Mouse (Mus musculus): ENCODE data around the gene Uchl1.

Gene Uchl1

DNA sequence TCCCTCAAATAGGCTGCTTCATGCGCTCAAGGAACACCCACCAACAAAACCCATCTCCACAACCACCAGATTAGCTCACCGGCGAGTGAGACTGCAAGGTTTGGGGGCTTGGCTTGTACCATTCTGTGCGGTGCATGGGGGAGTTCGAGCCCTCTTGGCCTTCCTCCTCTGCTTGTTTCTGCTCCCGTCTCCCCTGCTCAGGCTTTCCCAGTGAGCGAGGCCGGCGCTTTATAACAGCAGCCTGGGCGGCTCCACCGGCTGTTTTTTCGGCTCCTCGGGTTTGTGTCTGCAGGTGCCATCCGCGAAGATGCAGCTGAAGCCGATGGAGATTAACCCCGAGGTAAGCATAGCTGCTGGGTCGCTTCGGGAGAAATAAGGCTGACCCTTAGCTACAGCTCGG is at the start of gene Uchl1:
TSS of gene Uchl1 (plus strand) at position 109 of the 400 bp plus-strand sequence.
- 1% methylated on average over 20 of the region's 20 CpGs for WGBS

DNA sequence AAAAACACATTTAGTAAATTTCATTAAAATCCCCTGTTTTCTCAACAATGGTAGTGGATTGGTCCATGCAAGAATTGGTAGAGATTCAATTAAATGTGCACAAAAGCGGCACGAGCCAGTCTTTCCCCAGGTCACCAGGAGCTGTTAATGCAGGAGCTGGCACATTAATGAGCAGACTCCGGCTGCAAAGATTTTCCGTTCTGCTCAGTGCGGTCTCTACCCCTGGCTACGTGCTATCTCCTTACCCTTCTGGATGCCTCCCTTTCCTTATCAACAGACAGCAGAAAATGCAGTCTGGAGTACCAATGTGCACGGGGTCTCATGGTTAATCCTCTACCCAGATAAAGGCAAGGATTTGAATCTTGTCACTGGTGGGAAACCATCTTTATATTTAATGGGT is 48.1 kb upstream of the Uchl1 start:
- WGBS = 59% methylated on average over 7 of the region's 7 CpGs

DNA sequence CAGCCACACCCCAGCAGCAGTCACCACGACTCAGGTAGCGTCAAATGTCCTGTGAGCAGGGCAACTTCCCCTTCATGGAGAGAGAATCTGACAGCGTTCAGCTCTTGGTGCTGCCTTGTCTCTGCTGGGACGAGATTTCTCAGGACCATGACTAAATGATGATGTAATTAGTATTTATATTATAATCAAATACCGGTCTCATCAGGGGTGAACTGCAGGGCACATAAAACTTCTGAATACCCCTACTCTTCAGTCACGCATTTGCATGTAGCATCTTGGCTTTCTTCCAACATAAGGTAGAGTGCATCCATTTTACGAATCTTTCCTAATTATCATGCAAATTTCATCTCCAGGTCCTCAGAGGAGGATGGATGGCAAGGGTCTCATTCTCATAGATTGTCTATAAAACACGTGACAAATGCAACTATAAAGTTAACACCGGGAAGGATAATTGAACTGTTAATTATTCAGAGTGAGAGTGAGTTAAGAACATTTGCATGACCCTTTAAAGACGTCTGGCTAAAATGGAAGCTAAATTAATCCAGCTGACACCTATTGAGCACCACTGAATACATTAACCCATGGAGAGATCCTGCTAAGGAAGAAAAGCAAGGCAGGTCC is 40.3 kb upstream of the Uchl1 start:
- 57% methylated on average over 10 of the region's 10 CpGs for WGBS

DNA sequence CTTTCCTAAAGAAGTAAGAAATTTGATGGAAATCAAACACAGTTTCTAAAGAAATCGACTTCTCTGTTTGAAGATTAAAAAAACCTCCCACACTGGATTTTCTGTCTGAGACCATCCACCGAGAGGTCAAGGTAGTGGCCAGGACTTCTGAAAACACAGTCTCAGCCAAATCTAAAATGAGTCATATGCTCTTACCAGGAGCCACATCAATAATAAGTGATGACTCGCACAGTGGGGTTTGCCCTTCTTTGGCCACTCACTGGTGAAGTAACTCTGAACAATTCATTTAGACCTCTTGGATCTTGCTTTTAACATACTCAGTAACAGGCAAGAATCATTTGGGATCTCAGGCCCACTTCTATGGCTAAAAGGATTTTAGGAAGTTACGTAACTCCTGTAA is 33.7 kb upstream of the Uchl1 start:
- WGBS = 94% methylated on average over 4 of the region's 4 CpGs

DNA sequence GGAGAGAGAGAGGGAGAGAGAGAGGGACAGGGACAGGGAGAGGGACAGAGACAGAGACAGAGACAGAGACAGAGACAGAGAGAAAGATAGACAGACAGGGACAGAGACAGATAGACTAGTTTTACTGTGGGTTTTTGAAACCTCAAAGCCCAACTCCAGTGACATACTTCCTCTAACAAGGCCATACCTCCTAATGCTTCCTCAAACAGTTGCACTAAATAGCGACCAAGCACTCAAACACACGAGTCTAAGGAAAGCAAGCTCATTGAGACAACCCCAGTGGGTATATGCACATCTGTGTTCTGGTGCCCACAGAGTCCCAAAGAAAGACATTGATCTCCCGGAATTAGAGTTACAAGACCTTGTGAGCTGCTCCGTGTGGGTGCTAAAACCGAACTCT is 32.6 kb upstream of the Uchl1 start:
- 91% methylated on average over 5 of the region's 5 CpGs for WGBS

DNA sequence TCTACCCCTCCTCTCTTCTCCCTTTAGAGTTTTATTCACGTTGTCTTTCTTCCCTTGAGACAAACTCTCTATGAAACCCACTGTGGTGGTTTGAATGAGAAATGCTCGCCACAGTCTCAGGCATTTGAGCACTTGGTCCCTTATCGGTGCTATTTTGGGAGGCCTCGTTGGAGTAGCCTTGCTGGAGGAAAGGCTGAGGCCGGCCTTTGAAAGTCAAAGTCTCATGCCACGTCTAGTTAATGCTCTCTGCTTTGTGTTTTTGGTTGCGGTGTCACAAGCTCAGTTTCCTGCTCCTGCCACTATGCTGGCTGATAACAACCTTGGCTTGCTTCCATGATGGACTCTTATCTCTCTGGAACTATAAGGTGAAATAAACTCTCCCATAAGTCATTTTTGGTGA is 28.4 kb upstream of the Uchl1 start:
- WGBS = 79% methylated on average over 7 of the region's 7 CpGs

DNA sequence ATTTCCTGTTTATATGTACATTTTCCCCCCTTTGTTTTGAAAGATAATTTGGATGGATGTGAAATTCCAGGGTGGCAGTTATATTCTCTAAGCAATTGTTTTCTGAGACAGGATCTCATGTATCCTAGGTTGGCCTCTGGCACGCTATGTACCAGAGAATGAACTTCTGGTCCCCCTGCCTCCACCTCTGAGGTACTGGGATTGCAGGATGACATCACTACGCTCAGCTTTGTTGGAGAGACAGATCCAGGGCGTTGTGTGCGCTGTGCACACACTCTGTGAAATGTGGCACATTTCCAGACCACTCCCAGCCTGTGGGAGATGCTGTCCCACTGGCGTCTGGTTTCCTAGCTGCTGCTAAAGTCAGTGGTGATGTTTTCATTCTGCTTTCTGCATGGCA is 21.7 kb upstream of the Uchl1 start:
- WGBS = 29% methylated on average over 5 of the region's 5 CpGs

DNA sequence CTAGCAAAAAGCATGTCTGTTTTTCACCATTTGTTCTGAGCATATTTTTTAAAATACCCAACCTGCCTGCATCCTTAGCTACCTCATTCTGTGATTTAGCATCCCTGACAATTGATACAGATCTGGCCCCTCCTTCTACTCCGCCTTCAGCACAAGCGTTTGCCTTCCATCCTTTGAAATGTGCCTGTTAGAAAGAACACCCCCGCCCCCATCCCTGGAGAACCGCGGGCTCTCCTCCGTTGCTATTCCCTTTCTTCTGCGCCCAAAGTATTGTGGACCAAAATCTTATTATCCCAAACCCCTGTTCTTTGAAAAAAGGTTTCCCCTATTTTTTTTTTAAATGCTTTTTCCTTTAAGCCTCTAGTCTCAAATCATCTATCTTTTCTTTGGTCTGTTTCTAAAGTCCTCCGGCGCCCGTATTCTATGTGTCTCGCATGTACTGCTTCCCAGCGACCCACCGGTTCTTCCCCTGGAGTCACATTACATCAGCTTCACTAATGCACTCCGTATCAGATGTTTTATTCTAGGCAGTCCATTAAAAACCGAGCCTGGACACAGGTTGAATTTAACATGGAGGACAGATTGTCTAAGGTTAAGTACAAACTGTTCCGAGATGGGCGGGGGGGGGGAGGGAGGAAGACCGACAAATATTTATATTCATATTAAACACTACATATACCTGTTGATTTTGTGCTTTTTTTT is 551 bp upstream of the Uchl1 start:
- 1% methylated on average over 18 of the region's 18 CpGs for WGBS

DNA sequence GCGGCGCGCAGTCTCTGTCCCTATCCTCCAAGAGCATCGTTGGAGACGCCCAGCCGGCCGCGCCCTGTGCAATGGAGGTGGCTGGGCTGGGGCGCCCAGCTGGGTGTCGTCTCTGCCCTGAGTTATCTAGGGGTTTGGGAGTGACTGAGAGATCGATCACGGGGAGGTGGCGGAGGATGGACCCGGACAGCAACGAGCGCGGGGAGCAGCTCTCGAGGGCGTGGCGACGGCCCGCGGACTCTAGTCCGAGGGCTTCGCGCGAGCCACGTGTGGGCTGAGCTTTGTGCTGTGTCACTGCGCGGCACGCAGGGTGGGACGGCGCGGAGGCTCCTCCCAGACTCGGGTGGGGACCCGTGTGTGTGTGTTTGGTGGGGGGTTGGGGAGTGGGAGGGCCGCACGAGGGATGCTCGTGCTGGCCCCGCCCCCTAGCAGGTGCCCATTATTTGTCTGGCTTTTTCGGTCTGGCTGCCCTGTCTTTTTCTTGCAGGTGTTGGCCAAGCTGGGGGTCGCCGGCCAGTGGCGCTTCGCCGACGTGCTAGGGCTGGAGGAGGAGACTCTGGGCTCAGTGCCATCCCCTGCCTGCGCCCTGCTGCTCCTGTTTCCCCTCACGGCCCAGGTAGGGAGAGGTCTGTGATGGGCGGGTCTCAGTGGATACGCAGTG is 696 bp downstream of the Uchl1 start:
- under 1% methylated on average over 51 of the region's 51 CpGs for WGBS

DNA sequence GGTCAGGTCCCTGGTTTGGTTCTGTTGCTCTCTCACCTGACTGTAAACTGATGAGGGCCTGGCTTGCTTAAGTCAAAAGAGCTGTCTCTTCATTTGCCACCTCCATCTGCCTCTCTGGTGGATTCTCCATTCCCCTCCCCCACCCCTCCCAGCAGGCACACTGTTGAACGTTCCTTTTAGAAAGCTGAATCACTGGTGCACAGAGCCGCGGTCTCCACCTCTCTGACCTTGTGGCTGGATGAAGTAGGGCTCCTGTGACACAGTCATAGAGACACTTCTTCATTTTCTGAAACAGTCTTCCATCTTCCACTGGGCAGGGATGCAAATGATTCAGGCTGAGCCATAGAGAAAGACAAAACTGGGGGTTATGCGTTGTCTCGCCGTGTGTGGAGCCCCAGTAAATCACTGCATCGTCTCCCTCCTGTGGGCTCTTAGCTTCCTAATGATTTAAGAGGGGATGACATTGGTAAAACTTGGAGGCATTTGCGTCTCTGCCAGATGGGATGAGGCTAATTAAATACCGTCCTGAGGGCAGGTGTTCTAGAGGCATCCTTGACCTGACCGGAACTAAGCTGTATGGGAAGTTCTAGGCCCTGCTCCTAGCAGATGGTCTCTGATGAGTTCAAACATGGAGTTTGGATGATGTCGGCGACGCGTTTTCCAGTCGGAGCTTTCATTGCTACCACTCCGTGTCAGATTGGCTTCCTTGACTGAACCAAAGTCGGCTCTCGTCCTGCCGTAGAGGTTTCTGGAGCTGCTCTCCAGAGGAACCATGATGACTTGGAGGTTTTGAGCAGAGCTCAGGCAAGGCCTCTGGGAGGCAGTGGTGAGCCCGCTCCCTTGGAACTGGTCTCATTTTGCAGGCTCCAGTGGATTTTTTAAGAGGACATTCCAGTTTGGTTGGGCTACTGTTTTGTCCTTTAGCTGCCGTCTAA is 1.8 kb downstream of the Uchl1 start:
- WGBS = 43% methylated on average over 21 of the region's 21 CpGs

DNA sequence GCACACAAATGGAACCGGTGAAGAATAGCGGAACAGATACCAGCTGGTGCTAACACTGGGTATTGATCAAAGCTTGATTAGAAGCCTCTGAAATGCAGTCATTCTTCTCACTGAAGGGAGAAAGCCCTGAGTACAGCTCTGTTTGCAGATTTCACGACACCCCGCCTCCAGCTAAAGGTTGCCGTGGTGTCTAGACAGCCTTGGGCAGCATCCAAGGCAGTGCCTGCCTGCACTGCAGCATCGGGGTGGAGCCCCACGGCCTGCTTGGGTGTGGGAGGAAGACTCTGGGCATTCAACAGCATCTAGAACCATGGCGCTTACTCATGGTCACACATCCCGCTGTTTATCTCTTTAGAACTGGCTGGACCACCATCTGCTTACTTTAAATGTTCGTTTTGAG is 3.3 kb downstream of the Uchl1 start:
- WGBS = 23% methylated on average over 10 of the region's 10 CpGs

DNA sequence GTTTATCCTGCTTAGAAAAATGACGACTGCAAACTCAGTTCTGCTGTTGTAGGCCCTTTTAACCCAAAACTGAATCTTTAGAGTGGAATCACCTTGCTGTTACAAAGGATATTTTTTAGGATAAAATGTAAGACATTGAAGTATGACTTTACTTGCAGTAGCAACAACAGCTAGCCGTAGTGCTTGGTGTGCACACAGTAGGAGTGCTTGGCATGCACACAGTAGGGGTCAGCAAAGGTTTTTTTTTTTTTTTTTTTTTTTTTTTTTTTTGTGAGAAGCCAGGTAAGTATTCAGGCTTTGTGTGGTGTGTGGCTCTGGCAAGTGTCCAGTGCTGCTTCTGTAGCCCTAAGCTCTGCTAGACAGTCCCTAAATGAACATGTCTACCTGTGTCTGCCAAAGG is 10.0 kb downstream of the Uchl1 start:
- WGBS = 60% methylated on average over 2 of the region's 2 CpGs

DNA sequence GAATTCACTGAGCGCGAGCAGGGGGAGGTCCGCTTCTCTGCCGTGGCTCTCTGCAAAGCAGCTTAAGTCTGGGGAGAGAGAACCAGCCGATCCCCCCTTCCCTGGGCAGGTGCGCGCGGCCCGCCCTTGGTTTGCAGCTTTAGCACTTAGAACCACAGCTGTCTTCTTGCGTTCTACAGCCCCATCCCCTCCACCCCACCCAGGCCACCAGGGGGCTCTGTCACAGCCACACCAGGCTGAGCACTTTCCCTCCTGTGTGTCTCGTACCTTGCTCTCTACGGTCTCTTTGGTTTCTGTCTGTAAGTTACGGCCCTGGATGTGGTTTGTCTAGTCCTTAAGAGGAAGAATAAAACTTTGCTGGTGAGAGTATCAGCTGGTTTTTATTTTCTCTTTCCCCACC is 11.0 kb downstream of the Uchl1 start:
- 79% methylated on average over 13 of the region's 13 CpGs for WGBS

DNA sequence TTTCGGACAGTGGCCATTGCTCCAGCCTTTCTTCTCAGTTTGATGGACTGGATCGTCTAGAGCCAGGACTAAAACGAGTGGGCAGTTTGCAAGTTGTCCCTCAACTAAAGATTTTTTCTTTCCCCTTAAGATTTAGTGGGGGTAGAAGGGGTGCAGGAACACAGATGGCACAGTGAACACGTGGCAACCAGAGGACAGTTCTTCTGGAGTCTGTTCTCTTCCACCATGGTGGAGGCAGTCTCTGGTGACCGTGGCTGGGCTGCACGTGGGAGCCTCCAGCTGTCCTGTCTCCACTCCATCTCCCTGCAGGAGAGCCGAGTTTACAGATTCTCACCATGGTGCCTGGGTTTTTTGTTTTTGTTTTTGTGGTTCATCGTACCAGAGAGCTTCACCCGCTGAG is 11.8 kb downstream of the Uchl1 start:
- 49% methylated on average over 9 of the region's 9 CpGs for WGBS

DNA sequence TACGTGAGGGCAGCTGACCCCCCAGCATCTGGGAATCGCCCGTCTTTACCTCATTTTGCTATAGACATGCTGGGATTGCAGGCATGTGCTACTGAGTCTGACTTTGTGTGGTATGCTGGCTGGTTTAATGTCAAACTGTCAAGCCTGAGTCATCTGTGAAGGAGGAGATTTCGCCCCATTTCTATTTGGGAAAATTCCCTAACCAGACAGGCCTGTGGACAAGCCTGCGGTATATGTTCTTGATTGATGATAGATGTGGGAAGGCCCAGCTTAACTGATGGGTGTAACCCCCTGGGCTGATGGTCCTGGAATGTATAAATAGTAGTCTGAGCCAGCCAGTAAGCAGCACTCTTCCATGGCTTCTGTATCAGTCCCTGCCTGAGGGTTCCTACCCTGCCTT is 12.4 kb downstream of the Uchl1 start:
- 71% methylated on average over 5 of the region's 5 CpGs for WGBS

DNA sequence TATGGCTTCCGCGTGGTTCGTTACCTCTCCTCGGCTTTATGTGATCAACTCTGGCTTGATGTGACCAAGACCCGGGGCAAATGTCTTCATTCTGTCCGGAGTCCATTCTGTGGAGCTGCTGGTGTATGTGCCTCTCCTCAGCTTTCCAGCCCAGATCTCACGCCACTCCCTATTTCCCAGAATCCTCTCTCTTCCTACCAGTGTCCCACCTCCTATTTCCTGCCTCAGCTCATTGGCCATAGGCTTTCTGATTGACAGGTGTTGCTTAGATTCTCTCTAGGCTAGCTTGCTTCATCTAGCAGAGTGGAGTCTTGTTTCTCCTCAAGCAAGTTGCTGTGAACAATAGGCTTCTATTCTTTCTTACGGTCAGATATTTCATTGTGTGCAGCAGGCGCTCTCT is 13.9 kb downstream of the Uchl1 start:
- 83% methylated on average over 9 of the region's 9 CpGs for WGBS

DNA sequence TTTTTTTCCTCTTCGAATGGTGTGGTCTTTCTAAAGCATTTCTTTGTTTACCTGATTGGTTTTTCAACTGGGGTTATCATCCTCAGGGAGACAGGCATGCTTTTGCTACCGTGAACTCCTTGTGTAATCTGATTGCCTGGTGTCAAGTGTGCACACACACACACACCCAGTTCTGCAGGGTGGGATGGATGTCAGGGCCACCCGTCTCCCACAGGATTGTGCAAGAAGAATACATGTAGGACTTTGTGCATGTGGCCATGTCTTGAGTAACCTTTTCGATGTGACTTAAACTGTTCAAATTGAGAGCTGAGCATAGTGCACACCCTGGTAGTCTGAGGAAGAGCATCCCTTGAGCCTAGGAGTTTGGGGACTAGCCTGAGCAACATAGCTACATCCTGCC is 17.3 kb downstream of the Uchl1 start:
- WGBS = 85% methylated on average over 4 of the region's 4 CpGs

DNA sequence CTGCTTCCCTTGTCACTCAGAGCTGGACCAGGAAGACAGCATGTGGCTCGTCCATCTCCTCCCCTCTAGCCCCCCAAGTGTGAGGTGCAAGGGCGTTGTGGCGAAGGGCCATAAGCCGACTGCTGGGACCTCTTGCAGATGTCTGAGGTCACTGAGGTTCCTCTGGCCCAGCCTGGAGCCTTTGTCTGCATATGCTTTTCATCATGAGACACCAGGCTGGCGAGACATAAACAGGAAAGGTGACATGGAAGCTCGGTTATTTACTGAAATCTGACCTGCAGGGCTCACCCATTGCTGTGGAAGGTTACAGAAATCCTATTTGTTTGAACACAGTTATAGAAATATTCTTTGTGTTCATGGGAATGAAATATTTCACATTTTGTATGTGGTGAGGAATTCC is 24.0 kb downstream of the Uchl1 start:
- WGBS = 74% methylated on average over 6 of the region's 6 CpGs

DNA sequence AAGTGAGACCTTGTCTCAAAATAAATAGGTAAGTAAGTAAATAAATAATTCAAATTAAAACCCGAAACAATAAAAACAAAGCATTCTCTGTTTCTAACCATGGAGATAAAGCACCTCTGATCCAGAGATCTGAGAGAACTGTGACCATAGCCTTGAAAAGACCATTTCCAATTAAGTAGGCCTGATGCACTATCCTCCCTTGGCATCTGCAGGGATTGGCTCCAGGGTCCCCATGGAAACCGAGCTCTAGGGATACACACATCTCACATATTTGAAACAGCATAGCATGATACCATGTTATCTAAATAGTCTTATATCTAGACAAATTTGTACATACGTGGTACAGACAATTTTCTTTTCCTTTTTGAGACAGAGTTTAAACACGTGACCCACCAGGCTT is 26.1 kb downstream of the Uchl1 start:
- WGBS = 86% methylated on average over 4 of the region's 4 CpGs

DNA sequence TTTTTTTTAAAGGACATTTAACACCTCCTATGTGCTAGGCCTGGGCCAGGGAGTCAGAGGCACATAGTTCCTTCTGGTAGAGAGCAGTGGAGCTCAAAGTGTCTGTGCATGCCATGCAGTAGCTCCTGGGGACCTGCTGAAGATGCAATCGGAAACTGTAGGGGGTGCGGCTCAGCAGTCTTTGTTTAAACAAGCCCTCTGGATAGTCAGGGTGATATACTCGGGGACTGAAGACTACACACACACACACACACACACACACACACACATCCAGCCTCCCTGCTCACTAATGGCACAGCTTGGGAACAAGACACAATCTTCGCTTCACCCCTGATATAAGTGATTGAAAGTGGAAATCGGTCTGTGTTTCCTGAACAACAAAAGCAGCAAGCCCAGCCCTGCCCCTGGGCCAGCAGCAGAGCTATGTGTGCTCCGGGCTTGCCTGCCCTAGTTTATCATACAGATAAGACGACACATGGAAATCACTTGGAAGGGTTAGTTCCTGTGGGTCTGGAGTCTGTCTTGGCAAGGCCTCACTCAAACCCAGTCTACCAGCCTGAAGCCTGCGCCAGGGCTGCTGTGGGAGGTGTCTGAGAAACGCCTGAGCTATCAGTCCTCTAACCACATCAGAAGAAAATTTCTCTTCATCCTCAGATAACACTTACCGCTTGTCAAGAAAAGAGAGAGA is 27.6 kb downstream of the Uchl1 start:
- WGBS = 66% methylated on average over 10 of the region's 10 CpGs

DNA sequence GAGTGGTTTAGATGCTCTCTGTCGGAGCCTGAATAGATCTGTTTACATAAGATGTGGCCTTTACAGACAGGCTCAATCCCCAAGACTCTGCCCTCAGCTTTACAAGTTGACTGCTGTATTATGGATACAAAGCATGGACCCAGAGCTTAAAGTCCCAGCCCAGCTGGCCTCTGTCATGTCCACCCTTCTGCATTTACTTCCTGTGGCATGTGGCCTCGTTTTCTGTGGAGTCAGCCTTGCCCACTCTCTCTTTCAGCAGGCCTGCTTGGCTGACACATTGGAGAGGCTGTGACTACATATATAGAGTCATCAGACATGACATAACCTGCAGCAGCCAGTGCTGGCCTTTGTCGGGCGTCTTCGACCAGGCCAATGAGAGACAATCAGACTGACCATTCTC is 32.0 kb downstream of the Uchl1 start:
- WGBS = 87% methylated on average over 5 of the region's 5 CpGs

Measured in cerebral cortex, adult 2 months (tissue).